Mouse (Mus musculus): ENCODE measurements around the gene Hoxa10. TPM values are rescaled to one million over a fixed set of nuclear protein-coding genes. Genes with fewer than 3 reads are reported as not detected.

The Hoxa10 gene
- total and polyA plus RNA-seq, 3 experiments: not detected

DNA sequence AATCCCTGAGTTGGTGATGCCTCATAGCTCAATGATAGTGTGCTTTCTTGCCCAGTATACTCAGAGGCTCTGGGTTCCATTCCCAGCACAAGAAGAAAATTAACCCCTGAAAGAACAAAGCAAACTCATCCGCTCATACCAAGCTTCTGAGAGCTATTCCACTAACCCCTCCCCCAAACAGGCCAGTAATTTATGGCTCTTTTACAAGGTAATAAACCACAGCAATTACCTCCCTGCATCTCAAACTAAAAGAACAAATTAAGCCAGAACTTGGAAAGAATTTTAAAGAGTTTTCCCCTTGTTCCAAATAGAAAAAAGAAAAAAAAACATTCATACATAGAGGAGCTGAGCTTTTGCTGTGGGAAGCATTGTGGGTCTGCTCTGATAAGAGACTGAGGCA lies 57.9 kb downstream of the Hoxa10 start:
- no peak for DNase-seq

- DNase-seq: no peak
Measured at GRCm38 (mm10) chr6:52182030-52182429, 58.6 kb downstream of the Hoxa10 start.

Small RNAs within 50 kb of the gene (microRNA-seq; reads per million reads assigned to microRNA genes)
- 306 to 402 reads per million in 2 experiments for gene Mir196b

Other genes with a start within 250 kb of the Hoxa10 start
- gene Skap2, start 228.3 kb downstream of the Hoxa10 start, total RNA-seq (2021): 10 to 100 TPM; 45.6 to 57.5 TPM
- 2.9 and 3.5 TPM in 2 replicates for gene Skap2, start 228.3 kb downstream of the Hoxa10 start, polyA plus RNA-seq (2012; rRNA removed)
- gene Hoxa1, start 82.5 kb downstream of the Hoxa10 start, total RNA-seq (2021): under 1 TPM; 0.52 to 0.86 TPM
- 0.47 and 0.68 TPM in 2 replicates for gene Hoxa1, start 82.5 kb downstream of the Hoxa10 start, polyA plus RNA-seq (2012; rRNA removed)
- gene Hoxa2, start 76.0 kb downstream of the Hoxa10 start, total RNA-seq (2021): 1 to 10 TPM; 1.5 to 2.6 TPM
- gene Hoxa2, start 76.0 kb downstream of the Hoxa10 start, polyA plus RNA-seq (2012; rRNA removed): 1.1 and 1.7 TPM in 2 replicates
- under 1 TPM; 0.35 to 0.41 TPM for gene 5730596B20Rik, start 63.4 kb downstream of the Hoxa10 start, total RNA-seq (2021)
- gene 5730596B20Rik, start 63.4 kb downstream of the Hoxa10 start, polyA plus RNA-seq (2012; rRNA removed): 0.02 and 0.04 TPM in 2 replicates
- 1 to 10 TPM; 2.2 to 6.3 TPM for gene Hoxa4, start 49.1 kb downstream of the Hoxa10 start, total RNA-seq (2021)
- 0.99 and 4.0 TPM in 2 replicates for gene Hoxa4, start 49.1 kb downstream of the Hoxa10 start, polyA plus RNA-seq (2012; rRNA removed)
- gene Hoxa5, start 36.3 kb downstream of the Hoxa10 start, total RNA-seq (2021): 10 to 100 TPM; 13.6 to 22.8 TPM
- gene Hoxa5, start 36.3 kb downstream of the Hoxa10 start, polyA plus RNA-seq (2012; rRNA removed): 12.9 and 16.3 TPM in 2 replicates
- 1 to 10 TPM; 1.9 to 4.5 TPM for gene Hoxa6, start 32.1 kb downstream of the Hoxa10 start, total RNA-seq (2021)
- 3.6 and 3.8 TPM in 2 replicates for gene Hoxa6, start 32.1 kb downstream of the Hoxa10 start, polyA plus RNA-seq (2012; rRNA removed)
- gene Hoxa3, start 27.5 kb downstream of the Hoxa10 start, total RNA-seq (2021): 1 to 10 TPM; 2.7 to 5.4 TPM
- gene Hoxa3, start 27.5 kb downstream of the Hoxa10 start, polyA plus RNA-seq (2012; rRNA removed): 6.8 and 8.1 TPM in 2 replicates
- 1 to 10 TPM in 1 of 2 experiments, not detected in 1; 1.0 TPM for gene Gm28308, start 27.5 kb downstream of the Hoxa10 start, total RNA-seq (2021)
- gene Gm28308, start 27.5 kb downstream of the Hoxa10 start, polyA plus RNA-seq (2012; rRNA removed): 1.9 and 2.5 TPM in 2 replicates
- 10 to 100 TPM; 15.3 to 30.3 TPM for gene Hoxa7, start 19.0 kb downstream of the Hoxa10 start, total RNA-seq (2021)
- gene Hoxa7, start 19.0 kb downstream of the Hoxa10 start, polyA plus RNA-seq (2012; rRNA removed): 21.3 and 26.8 TPM in 2 replicates
- 1 to 10 TPM in 1 of 2 experiments, under 1 TPM in 1; 0.75 to 1.6 TPM for gene Hoxa9, start 9.8 kb downstream of the Hoxa10 start, total RNA-seq (2021)
- gene Hoxa9, start 9.8 kb downstream of the Hoxa10 start, polyA plus RNA-seq (2012; rRNA removed): 1.7 and 3.8 TPM in 2 replicates
- not detected for gene Hoxa11, start 5.0 kb upstream of the Hoxa10 start, total RNA-seq (2021)
- gene Hoxa11, start 5.0 kb upstream of the Hoxa10 start, polyA plus RNA-seq (2012; rRNA removed): not detected in 2 replicates
- gene Hoxa13, start 20.0 kb upstream of the Hoxa10 start, total RNA-seq (2021): not detected
- gene Hoxa13, start 20.0 kb upstream of the Hoxa10 start, polyA plus RNA-seq (2012; rRNA removed): not detected in 2 replicates
- under 1 TPM in 1 of 2 experiments, not detected in 1; 0.14 TPM for gene Evx1, start 72.6 kb upstream of the Hoxa10 start, total RNA-seq (2021)
- gene Evx1, start 72.6 kb upstream of the Hoxa10 start, polyA plus RNA-seq (2012; rRNA removed): not detected in 2 replicates